Mouse (Mus musculus) urinary bladder, adult 2 months (tissue): Measurements from ENCODE around the gene Tdrd5. TPM values are rescaled to one million over a fixed set of nuclear protein-coding genes. Genes with fewer than 3 reads are reported as not detected.
"Not testable (repeated sequence)": the region's sequence is repeated elsewhere in the genome, so short reads cannot be mapped to it uniquely, and the experiment has no call there.

Experiments
- DNase-seq: peaks from one replicate; pipeline ENCODE4 v3.0.0; 2022; ENCODE audit warnings: low spot score
- polyA plus RNA-seq: library from polyadenylated mRNA; depleted of rRNA; stranded (reverse); fragments of >200 nt; gene quantifications from 2 replicates; pipeline ENCODE4 v1.2.3, GENCODE M21; 2012; rRNA removed

Tdrd5 gene
- polyA plus RNA-seq, result 0.10 TPM in 2 replicates

GRCm38 (mm10) chr1:156302911-156303749 is at the start of gene Tdrd5:
Tdrd5 (minus strand) TSS chr1:156303664.
- peak; percentile 24 for DNase-seq

DNA sequence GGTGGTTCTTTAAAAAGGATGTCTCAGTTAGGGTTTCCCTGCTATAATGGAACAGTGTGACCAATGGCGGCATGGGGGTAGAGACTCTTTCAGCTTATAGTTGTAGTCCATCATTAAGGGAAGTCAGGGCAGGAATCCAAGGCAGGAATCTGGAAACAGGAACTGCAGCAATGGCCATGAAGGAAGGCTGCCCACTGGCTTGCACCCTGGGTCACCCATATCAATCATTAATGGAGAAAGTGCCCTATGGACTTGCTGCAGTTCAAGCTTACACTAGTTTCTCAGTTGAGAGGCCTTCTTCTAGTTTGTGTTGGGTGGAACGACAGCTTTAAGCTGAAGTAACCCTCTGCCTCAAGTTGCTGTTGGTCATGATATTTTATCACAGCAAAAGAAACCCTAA is 49.0 kb upstream of the Tdrd5 start:
- DNase-seq, result no peak

DNA sequence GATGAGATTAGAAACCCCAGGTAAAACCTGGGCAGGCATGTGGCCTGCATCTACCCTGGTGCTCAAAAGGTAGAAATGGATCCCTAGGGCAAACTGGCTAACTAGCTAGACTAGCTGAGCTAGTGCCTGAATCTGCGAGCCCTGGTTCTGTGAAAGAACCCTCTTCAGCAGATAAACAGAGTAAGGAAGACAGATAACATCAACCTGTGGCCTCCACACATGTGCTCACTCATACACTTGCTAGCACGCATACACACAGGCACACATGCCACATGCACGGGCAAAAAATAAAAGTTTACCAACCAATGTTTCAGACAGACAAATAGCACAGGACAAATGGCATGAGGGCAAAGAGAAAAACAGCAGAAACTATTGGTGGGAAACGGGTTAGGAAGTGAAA is 47.0 kb upstream of the Tdrd5 start:
- DNase-seq, result no peak

DNA sequence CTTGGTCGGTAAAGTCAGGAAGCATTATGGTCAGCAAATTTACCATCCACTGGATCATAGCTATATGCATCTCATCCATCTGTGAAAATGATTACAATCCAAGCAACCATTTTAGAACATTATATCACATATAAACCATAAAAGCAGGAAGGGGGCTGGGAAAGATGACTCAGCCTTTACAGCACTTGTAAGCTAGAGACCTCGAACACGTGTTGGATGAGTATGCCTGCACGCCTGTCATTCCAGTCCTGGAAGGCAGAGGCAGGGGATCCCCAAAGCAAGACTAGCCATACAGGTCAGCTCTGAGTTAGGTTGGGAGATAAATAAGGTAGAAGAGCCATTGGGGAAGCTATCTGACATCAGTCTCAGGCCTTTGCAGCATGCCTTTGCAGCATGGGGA is 45.6 kb upstream of the Tdrd5 start:
- no peak for DNase-seq

DNA sequence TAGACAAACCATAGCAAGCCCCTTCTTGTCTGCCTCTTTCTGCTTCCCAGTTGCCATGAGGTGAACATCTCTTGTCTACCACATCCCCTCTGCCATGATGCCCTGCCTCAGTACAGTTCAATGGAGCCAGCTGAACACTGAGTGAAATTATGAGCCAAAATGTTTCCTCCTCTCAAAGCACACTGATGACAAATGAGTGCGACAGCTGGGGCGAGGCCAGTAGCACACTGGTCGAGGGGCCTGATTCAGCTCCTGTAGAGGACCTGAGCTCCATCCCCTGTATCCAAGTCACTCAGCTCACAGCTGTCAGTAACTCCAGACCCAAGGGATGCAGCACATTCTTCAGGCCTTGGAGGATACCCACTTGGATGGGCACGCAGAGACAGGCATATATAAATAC is 42.2 kb upstream of the Tdrd5 start:
- DNase-seq, result no peak

GRCm38 (mm10) chr1:156344433-156344832 is 41.0 kb upstream of the Tdrd5 start:
- no peak for DNase-seq

- DNase-seq, result no peak
These were observed 37.4 kb upstream of the Tdrd5 start for GRCm38 (mm10) chr1:156340847-156341246.

GRCm38 (mm10) chr1:156323126-156323525 is 19.7 kb upstream of the Tdrd5 start:
- no peak for DNase-seq

DNA sequence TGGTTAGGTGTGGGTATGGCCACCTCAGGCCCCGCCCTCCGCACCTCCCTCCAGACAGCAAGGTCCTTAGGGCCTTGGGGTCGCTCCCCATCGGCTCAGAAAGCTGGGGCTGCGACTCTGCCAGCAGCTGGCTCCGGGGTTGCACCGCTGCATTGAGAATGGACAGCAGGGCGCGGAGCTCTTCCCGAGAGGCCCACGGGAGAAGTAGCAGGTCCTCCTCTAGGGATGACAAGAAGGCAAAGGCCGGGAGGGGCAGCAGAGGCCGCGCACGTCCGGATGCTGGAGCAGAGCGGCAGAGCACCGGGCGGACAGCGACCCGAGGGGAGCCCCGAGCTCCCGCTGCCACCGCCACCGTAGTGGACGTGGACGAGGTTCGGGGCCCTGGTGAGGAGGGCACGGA is 7.2 kb upstream of the Tdrd5 start, which contains the start of gene Nphs2:
Gene Nphs2, plus strand, starts transcription at position 98 of the 400 bp plus-strand sequence.
- DNase-seq, result no peak

DNA sequence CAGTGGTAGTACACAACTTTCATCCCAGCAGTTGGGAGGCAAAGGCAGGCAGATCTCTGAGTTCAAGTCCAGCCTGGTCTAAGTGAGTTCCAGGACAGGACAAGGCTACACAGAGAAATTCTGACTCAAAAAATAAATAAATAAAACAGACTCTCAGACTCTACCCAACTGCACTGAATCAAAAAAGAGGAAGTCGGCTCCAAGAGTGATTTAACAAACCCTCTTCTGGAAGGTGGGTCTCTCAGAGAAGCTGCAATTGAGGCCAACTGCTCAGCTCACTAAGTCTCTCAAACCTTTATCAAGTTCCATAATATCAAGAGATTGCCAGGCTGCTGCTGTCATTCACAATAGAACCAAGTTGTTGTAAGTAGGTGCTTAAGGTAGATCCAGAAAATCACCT is 5.1 kb upstream of the Tdrd5 start:
- DNase-seq, result no peak

DNA sequence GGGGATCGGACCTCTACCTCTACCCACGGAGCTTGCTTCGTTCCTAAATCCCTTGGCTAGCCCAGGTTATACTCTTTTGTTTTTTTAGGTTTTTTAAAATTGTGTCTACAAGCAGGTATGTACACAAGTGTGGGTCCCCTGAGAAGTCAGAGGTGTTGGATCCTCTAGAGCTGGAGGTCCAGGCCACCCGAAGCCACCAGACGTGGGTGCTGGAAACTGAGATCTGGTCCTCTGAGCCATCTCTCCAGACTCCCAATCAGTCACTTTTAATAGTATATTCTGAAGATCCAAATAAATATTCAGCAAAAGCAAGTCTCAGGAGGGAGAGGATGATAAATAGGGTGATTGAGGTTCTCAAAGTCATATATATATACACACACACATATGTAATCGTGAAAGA is 13.4 kb downstream of the Tdrd5 start:
- DNase-seq, result no peak

DNA sequence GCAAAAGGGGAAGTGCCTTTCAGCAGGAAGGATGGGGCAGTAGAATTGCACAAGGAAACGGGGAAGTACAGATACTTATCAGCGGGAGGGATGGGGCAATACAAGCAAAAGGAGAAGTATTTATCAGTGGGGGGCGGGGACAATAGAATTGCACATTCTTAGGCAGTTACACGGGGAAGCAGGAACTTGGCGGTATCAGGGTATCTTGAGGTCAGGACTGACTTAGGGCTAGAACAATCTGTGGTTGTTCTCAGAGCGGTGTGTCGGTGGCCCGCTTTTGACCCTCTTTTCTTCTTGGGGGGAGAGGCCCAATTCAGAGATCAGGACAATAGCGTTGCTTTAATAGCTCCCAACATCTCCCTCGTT is 14.3 kb downstream of the Tdrd5 start:
- not testable (repeated sequence) for DNase-seq

DNA sequence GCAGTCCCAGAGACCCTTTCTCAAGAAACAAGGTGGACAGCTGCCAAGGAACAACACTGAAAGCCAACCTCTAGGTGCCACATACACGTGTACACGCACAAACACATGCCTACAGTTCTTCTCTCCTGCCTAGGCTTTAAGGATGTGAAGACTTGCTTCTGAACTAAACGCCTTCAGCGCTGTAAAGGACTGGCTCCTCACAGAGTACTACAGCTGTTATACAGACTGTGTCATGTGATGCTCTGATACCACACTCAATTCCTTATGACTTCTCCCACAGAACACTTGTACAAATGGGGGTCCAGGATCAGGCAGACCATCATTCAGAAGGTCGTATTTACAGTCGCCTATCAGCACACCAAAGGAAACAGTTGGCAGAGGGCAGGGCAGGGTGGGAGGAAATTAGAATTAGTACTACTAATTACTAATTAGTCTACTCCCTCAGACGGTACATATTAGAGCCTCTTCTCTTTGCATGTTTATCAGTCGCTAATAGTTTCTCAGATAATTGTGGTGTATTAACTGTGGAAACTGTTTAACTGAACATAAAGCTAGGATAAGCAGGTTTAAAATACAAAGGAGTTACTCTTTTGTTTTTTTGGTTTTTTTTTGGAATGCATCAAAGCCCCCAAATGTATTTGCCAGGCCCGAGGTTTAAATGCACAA is 14.8 kb downstream of the Tdrd5 start:
- no peak for DNase-seq

GRCm38 (mm10) chr1:156285541-156285896 is 17.9 kb downstream of the Tdrd5 start:
- no peak for DNase-seq

DNA sequence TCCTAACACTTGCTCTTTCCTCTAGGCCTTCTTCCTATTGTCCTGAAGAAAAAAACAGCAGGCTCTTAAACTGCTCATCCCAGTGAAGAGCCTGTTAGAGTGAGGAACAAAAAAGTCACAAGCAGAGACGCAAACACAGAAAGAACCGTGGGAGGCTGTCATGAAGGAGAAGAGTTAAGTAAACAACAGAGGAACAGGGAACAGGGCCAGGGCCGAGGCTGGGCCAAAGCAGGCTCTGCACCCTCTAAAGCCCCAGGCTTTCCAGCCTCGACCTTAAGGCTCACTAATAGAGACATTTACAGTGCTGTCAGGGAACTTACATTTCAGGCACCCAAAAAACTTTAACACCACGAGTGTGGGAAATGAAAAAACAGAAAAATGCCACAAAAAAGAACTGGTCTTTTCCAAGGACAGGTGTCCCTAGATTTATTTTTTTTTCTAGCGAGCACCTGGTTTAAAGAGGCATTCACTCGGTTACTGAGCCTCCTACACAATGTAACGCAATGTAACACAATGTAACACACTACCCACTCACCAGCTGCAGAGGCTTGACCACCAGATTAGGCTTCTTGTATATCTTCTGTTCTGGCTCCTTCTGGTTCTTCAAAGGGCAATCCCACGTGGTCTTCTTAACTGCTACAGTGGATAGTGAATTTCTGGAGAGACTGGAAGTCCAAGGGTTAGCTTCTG is 18.5 kb downstream of the Tdrd5 start:
- DNase-seq, result no peak

- no peak for DNase-seq
These were observed 19.3 kb downstream of the Tdrd5 start for GRCm38 (mm10) chr1:156284207-156284606.

DNA sequence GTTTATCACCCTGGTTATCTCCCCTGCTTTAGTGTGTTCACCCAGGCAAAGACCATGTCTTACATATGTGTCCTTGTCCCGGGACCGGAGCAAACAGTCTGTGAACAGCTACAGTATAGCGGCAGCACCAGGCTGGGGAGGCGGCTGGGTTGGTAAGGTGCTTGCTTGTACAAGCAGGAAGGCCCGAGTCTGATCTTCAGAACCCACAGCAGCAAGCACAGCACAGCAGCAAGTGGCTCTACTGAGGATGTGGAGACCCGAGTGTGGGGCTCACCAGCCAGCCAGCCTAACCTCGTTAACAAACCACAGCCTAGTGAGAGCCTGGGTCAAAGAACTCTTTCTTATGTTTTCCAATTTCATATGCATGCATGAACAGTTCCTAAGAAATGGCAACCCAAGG is 23.3 kb downstream of the Tdrd5 start:
- DNase-seq, result no peak

DNA sequence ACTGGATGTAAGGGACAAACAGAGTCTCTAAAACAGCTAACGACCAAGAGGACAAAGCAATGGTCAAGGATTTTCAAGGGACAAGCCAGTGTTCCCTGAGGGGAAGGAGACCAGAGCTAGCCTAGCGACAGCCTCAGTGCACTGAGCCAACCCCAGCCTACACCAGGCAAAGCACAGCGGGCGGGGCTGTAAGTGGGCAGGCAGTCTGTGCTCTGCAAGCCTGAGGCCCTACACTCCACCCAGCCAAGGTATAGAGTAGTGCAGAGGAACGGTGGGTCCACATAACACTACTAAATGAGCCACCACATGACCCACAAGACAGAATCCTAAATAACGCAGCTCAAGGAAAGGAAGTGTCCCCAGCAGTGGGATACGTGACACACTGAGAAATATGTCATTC is 29.8 kb downstream of the Tdrd5 start:
- DNase-seq, result no peak

DNA sequence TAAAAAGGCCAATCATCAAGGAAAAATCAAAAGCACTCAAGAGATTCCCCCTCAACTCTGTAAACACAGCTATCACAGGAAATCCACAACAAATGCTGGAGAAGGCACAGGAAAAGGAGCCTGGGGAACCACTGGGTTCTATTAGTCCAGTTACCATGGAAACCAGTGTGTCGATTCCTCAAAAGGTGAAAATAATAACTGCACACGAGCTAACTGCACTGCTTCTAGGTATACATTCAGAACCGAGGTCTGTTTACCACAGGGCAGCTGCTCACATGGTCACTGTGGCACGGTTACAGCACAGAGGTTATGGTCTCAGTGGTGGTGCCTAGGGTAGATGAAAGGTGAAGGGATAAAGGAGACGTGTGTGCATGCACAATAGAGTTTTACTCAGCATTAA is 31.8 kb downstream of the Tdrd5 start:
- no peak for DNase-seq

DNA sequence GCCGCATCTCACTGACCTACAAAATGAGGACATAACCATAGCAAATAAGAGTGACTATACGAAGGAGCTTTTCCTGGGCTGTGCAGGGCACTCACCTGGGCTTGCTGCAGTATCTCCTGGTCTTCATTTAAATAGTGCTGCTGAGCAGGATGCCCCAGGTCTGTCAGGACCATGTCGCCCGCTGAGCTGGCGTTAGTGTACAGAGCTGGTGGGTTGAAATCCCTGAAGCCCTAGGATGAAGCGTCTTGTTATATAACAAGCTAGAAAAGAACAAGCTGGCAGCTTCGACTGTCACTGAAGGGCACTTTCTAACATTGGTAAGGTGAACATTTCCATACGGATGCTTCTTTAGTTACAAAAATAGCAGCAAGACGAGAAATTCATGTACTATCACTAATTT is 33.0 kb downstream of the Tdrd5 start:
- DNase-seq, result no peak

GRCm38 (mm10) chr1:156268546-156268945 is 34.9 kb downstream of the Tdrd5 start:
- DNase-seq, result not testable (repeated sequence)

- no peak for DNase-seq
These were observed 39.5 kb downstream of the Tdrd5 start for GRCm38 (mm10) chr1:156263946-156264345.

DNA sequence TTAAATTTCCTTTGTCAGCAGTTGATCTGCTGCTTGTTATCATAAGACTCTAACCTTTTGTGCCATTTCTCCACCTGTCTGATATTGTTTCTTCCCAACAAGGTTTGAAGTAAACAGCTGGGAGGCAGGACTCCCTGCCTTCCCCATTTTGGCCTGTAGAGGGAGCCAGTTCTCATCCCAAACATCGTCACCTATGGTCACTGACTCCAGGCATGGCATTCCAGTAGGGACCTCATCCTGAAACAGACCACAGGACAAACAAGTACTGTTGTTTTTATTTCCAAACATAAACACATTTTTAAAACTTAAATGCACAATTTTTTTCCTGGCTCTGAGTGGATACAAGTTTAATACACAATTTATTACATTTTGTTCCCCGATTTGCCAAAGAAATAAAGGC is 40.1 kb downstream of the Tdrd5 start:
- DNase-seq, result no peak
